Mouse (Mus musculus) stomach, embryonic 14.5 days (tissue): ENCODE results near the gene Tbx22. TPM values are rescaled to one million over a fixed set of nuclear protein-coding genes. Genes with fewer than 3 reads are reported as not detected.

ENCODE experiments used
- ATAC-seq: fragments of 200-750 bp; cut with Nextera tagmentation; 2 replicates; pipeline ENCODE4 v1.8.0; 2017; ENCODE audit warnings: low read depth, moderate TSS enrichment; ENCODE audit not compliant: insufficient number of reproducible peaks, insufficient read depth, low FRiP score
- H3K27ac ChIP-seq: fragments of 300-500 bp; sonication (generic); 2 replicates; pipeline ENCODE4 v1.5.1; 2014; ENCODE audit warnings: mild to moderate bottlenecking, low read length, moderate library complexity, mixed read lengths
- H3K27me3 ChIP-seq: fragments of 300-500 bp; sonication (generic); 2 replicates; pipeline ENCODE4 v1.6.1; 2014; ENCODE audit warnings: low read length, control low read depth, mixed read lengths; ENCODE audit not compliant: control insufficient read depth, insufficient read depth
- H3K36me3 ChIP-seq: fragments of 300-500 bp; sonication (generic); 2 replicates; pipeline ENCODE4 v1.6.1; 2014; ENCODE audit warnings: mild to moderate bottlenecking, control low read depth, low read length, moderate library complexity, mixed read lengths; ENCODE audit not compliant: control insufficient read depth, insufficient read depth
- H3K4me1 ChIP-seq: fragments of 300-500 bp; sonication (generic); 2 replicates; pipeline ENCODE4 v1.6.1; 2014; ENCODE audit warnings: low read length, control low read depth, mixed read lengths; ENCODE audit not compliant: control insufficient read depth, insufficient read depth
- H3K4me2 ChIP-seq: fragments of 300-500 bp; sonication (generic); replicated peaks from 2 replicates; pipeline ENCODE4 v1.6.1; 2014; ENCODE audit warnings: low read depth, low read length, control low read depth
- H3K4me3 ChIP-seq: fragments of 300-500 bp; sonication (generic); 2 replicates; pipeline ENCODE4 v1.5.1; 2014; ENCODE audit warnings: low read depth, low read length, control low read depth
- H3K9ac ChIP-seq: fragments of 300-500 bp; sonication (generic); replicated peaks from 2 replicates; pipeline ENCODE4 v1.6.1; 2014; ENCODE audit warnings: low read depth, mild to moderate bottlenecking, control low read depth, low read length, moderate library complexity, mixed read lengths
- H3K9me3 ChIP-seq: fragments of 300-500 bp; sonication (generic); 2 replicates; pipeline ENCODE4 v1.6.1; 2016; ENCODE audit warnings: low read depth, low read length, control low read depth; ENCODE audit not compliant: control insufficient read depth
- WGBS: fragments of 180-500 bp; shearing (Covaris S2); extraction: QIAGEN DNeasy Blood & Tissue Kit; methylation state at CpG from one replicate; pipeline ENCODE4 v1.1.7; 2014; 5-methylcytosine and 5-hydroxymethylcytosine counted together
- polyA plus RNA-seq: library from polyadenylated mRNA; unstranded; fragments of >200 nt; fragmentation: Nextera tagmentation; extraction: Ambion mirVana; gene quantifications from 2 replicates; pipeline ENCODE4 v1.2.1, GENCODE M21; 2014

Tbx22 gene
- polyA plus RNA-seq: not detected in 2 replicates

DNA sequence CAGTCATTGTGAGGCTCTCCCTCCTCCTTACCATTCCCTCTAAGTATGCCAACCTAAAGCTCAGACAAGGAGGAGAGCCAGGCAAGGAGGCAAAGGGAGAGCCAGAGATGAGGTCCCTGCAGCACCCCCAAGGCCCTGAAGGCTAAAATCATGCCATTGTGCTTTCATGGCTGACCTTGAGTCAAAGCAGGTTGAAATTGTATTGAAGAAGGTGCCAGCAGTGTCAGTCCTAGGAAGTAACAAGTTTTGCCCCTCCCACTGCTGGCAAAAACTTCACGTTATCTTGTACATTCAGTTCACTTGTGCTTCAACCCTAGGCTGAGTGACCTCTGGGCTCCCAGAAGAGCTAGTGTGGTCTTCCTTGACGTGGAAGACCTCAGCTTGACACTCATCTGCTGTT lies at the start of gene Tbx22:
TSS of gene Tbx22 (plus strand) at position 301 of the 400 bp plus-strand sequence.
- Histone ChIP-seq H3K27ac (no peak within 1 kb of the TSS), H3K27me3 (no peaks in the 10 kb centered on the region), H3K9ac (no peak within 1 kb of the TSS), H3K36me3 (no peaks in the 10 kb centered on the region), H3K4me2 (no peak within 1 kb of the TSS), H3K4me1 (no peaks in the 10 kb centered on the region), H3K9me3 (no peaks in the 10 kb centered on the region), H3K4me3 (no peak within 1 kb of the TSS)
- 68% methylated on average over 2 of the region's 2 CpGs for WGBS
- no peak for ATAC-seq

DNA sequence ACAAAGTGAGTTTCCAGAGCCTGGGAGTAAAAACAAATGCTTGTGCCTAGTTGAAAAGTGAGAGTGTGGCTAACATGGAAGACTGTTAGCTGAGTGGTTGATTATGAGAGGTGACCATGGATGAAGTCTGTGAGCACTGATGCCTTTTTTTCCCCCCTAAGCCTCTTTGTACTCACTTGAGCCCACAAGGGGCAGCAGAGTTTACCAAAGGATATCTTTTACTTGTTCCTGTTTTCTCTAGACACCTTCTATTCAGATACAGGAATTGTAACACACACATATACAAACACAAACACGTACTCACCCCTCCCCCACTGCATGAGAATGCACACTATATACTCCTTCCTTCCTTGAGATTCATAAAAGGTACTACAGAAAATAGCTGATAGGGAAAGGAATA lies 913 bp downstream of the Tbx22 start:
- Histone ChIP-seq H3K4me2 (no peak overlapping the region), H3K36me3 (no peaks in the 10 kb centered on the region), H3K9ac (no peak overlapping the region), H3K9me3 (no peaks in the 10 kb centered on the region), H3K27ac (no peak overlapping the region), H3K4me3 (no peak overlapping the region), H3K4me1 (no peaks in the 10 kb centered on the region), H3K27me3 (no peaks in the 10 kb centered on the region)
- ATAC-seq: no peak
- 22% methylated on average over 1 of the region's 1 CpGs for WGBS

DNA sequence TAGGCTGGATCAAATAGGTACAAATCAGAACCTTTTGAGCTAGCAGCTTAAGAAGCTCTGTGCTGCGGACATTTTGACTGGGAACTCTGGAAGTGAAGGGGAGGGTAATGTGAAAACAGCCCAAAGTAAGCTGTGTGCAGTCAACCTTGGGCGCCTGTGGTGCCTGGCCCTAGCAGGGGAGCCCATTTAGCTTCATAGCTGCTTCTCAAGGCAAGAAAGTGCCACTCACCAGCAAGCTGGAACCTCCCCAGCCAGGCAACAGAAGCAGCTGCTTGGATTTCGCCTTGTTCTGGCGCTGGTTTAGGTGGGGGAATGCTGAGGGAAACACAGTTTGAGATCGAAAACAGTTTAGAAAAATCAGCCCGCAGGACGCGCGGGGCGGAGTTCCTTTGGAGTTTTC lies 11.4 kb downstream of the Tbx22 start:
- H3K4me3 ChIP-seq: peak overlapping the region; percentile 21; the same call in 1 of the 2 replicates
- 0 out of 2 replicates have a peak, but pooled peaks cover 3% of the 10 kb centered on the region for H3K27me3 ChIP-seq
- no peak overlapping the region for H3K27ac ChIP-seq
- H3K4me2 ChIP-seq: peak overlapping the region; percentile 36
- no peak overlapping the region for H3K9ac ChIP-seq
- ATAC-seq: no peak
- no peaks in the 10 kb centered on the region for H3K36me3 ChIP-seq
- 14% methylated on average over 10 of the region's 10 CpGs for WGBS
- no peaks in the 10 kb centered on the region for H3K4me1 ChIP-seq
- H3K9me3 ChIP-seq: no peaks in the 10 kb centered on the region

DNA sequence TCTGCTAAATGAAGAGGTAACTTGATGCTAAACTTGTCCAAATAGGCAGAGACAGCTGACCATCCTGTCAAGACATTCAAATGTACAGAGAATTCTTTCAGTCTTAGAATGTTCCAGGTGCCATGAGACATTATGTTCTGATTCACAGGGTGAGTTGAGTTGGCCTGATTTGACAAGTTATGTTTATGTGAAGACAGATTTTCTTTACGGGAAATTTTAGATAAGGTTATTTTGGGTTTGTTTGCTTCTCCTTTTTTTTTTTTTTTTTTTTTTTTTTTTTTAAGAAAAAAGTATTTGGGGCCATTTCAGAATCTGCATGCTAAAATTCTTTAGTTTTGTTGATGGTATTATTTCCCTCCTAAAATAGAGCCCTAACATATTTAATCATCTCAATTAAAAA lies 40.8 kb downstream of the Tbx22 start:
- ATAC-seq: no peak
- Histone ChIP-seq H3K9me3 (no peaks in the 10 kb centered on the region), H3K36me3 (no peaks in the 10 kb centered on the region), H3K27ac (no peak overlapping the region), H3K4me3 (no peak overlapping the region), H3K4me2 (no peak overlapping the region), H3K9ac (no peak overlapping the region), H3K4me1 (no peaks in the 10 kb centered on the region), H3K27me3 (no peaks in the 10 kb centered on the region)
- 65% methylated on average over 1 of the region's 1 CpGs for WGBS

DNA sequence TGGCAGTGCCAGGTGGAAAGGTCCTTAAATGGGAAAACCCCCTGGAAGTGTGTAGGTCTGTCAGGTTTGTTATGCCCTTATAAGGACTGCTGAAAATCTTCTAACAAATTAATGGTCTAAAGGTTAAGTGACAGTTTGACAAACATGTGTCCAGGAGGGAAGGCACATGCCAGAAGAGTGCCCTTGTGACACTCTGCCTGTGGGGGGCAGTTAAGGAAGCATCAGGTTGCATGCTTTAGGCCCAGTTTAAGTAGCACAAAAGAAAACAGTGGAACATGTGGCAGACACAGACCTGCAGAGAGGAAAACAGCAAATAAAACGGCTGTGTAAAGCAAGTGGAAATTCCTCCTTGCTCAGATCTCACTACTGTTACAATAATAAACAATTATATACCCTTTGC lies 55.8 kb downstream of the Tbx22 start:
- ATAC-seq: no peak
- H3K4me2 ChIP-seq: no peak overlapping the region
- no peaks in the 10 kb centered on the region for H3K36me3 ChIP-seq
- H3K4me3 ChIP-seq: no peak overlapping the region
- no peaks in the 10 kb centered on the region for H3K4me1 ChIP-seq
- H3K27me3 ChIP-seq: no peaks in the 10 kb centered on the region
- H3K9ac ChIP-seq: no peak overlapping the region
- H3K9me3 ChIP-seq: no peaks in the 10 kb centered on the region
- 9% methylated on average over 1 of the region's 1 CpGs for WGBS
- H3K27ac ChIP-seq: no peak overlapping the region

Other genes starting within 250 kb of the Tbx22 start
- 0.82 and 0.98 TPM in 2 replicates for gene Tent5d, start 124.6 kb downstream of the Tbx22 start, polyA plus RNA-seq
- 17.6 and 18.1 TPM in 2 replicates for gene 2610002M06Rik, start 148.4 kb downstream of the Tbx22 start, polyA plus RNA-seq